Mouse (Mus musculus) heart, embryonic 11.5 days (tissue): ENCODE results near the gene Tmem217. TPM values are rescaled to one million over a fixed set of nuclear protein-coding genes. Genes with fewer than 3 reads are reported as not detected.

ENCODE experiments used
- ATAC-seq: fragments of 200-750 bp; cut with Nextera tagmentation; replicated peaks from 2 replicates; pipeline ENCODE4 v1.8.0; 2017; ENCODE audit warnings: moderate library complexity; ENCODE audit not compliant: insufficient number of reproducible peaks, low FRiP score, low TSS enrichment
- H3K27ac ChIP-seq: fragments of 300-500 bp; sonication (generic); 2 replicates; pipeline ENCODE4 v1.5.1; 2014; ENCODE audit warnings: mild to moderate bottlenecking, low read depth, low read length
- H3K27me3 ChIP-seq: fragments of 300-500 bp; sonication (generic); 2 replicates; pipeline ENCODE4 v1.6.1; 2014; ENCODE audit warnings: mild to moderate bottlenecking, low read length, mixed read lengths; ENCODE audit not compliant: control insufficient read depth, insufficient read depth
- H3K36me3 ChIP-seq: fragments of 300-500 bp; sonication (generic); 2 replicates; pipeline ENCODE4 v1.6.1; 2014; ENCODE audit warnings: mild to moderate bottlenecking, low read length, moderate library complexity, mixed read lengths; ENCODE audit not compliant: control insufficient read depth, insufficient read depth
- H3K4me1 ChIP-seq: fragments of 300-500 bp; sonication (generic); 2 replicates; pipeline ENCODE4 v1.6.1; 2014; ENCODE audit warnings: low read length; ENCODE audit not compliant: control insufficient read depth, insufficient read depth
- H3K4me2 ChIP-seq: fragments of 300-500 bp; sonication (generic); 2 replicates; pipeline ENCODE4 v1.6.1; 2014; ENCODE audit warnings: mild to moderate bottlenecking, moderate library complexity
- H3K4me3 ChIP-seq: fragments of 300-500 bp; sonication (generic); 2 replicates; pipeline ENCODE4 v1.5.1; 2014; ENCODE audit warnings: low read depth, low read length
- H3K9ac ChIP-seq: fragments of 300-500 bp; sonication (generic); 2 replicates; pipeline ENCODE4 v1.6.1; 2014; ENCODE audit warnings: mild to moderate bottlenecking, low read depth, low read length, moderate library complexity
- H3K9me3 ChIP-seq: fragments of 300-500 bp; sonication (generic); replicated peaks from 2 replicates; pipeline ENCODE4 v1.6.1; 2016; ENCODE audit warnings: low read length; ENCODE audit not compliant: control insufficient read depth
- WGBS: fragments of 180-500 bp; shearing (Covaris S2); extraction: QIAGEN DNeasy Blood & Tissue Kit; methylation state at CpG from one replicate; pipeline ENCODE4 v1.1.7; 2014; ENCODE audit not compliant: insufficient replicate concordance; 5-methylcytosine and 5-hydroxymethylcytosine counted together
- microRNA-seq: library from miRNA; unstranded; fragments of <30 nt; microRNA quantifications from one replicate; pipeline ENCODE4, GENCODE M21; 2016; ENCODE audit warnings: borderline number of aligned reads
- polyA plus RNA-seq: library from polyadenylated mRNA; unstranded; fragments of >200 nt; fragmentation: Nextera tagmentation; extraction: Ambion mirVana; gene quantifications from 2 replicates; pipeline ENCODE4 v1.2.1, GENCODE M21; 2014

Gene Tmem217
- polyA plus RNA-seq, 1 experiment from 2014 or later = 0.13 TPM

- no peak overlapping the region for H3K27ac ChIP-seq
- no peaks in the 10 kb centered on the region for H3K27me3 ChIP-seq
- no peak for ATAC-seq
- WGBS = 75% methylated on average over 2 of the region's 2 CpGs
- H3K4me1 ChIP-seq = peaks cover 10% of the 10 kb centered on the region
- H3K4me2 ChIP-seq = no peak overlapping the region
- H3K9ac ChIP-seq = no peak overlapping the region
- no peaks in the 10 kb centered on the region; the same call in 1 of the 2 replicates for H3K9me3 ChIP-seq
- no peak overlapping the region for H3K4me3 ChIP-seq
- no peaks in the 10 kb centered on the region for H3K36me3 ChIP-seq
These were observed 67.8 kb downstream of the Tmem217 start for GRCm38 (mm10) chr17:29484431-29484830.

- no peak overlapping the region for H3K27ac ChIP-seq
- H3K9ac ChIP-seq = no peak overlapping the region
- H3K4me3 ChIP-seq = no peak overlapping the region
- no peaks in the 10 kb centered on the region for H3K36me3 ChIP-seq
- H3K4me2 ChIP-seq = no peak overlapping the region
- no peaks in the 10 kb centered on the region for H3K27me3 ChIP-seq
- WGBS = 93% methylated on average over 2 of the region's 2 CpGs
- ATAC-seq = no peak
- H3K9me3 ChIP-seq = no peaks in the 10 kb centered on the region; the same call in 1 of the 2 replicates
- no peaks in the 10 kb centered on the region for H3K4me1 ChIP-seq
These were observed 68.9 kb downstream of the Tmem217 start for GRCm38 (mm10) chr17:29483282-29483681.

- Histone ChIP-seq H3K36me3 (no peaks in the 10 kb centered on the region), H3K4me2 (no peak overlapping the region), H3K27me3 (no peaks in the 10 kb centered on the region), H3K4me1 (no peaks in the 10 kb centered on the region), H3K9me3 (no peaks in the 10 kb centered on the region; the same call in 1 of the 2 replicates), H3K4me3 (no peak overlapping the region), H3K9ac (no peak overlapping the region), H3K27ac (no peak overlapping the region)
- no peak for ATAC-seq
- 90% methylated on average over 7 of the region's 7 CpGs for WGBS
These were observed 69.6 kb downstream of the Tmem217 start for GRCm38 (mm10) chr17:29482632-29483031.

- no peak overlapping the region for H3K9ac ChIP-seq
- no peak overlapping the region for H3K4me3 ChIP-seq
- no peaks in the 10 kb centered on the region for H3K36me3 ChIP-seq
- H3K4me1 ChIP-seq = no peaks in the 10 kb centered on the region
- H3K27me3 ChIP-seq = no peaks in the 10 kb centered on the region
- ATAC-seq = no peak
- no peak overlapping the region for H3K4me2 ChIP-seq
- no peak overlapping the region for H3K27ac ChIP-seq
- 70% methylated on average over 2 of the region's 2 CpGs for WGBS
- H3K9me3 ChIP-seq = no peaks in the 10 kb centered on the region
These were observed 71.9 kb downstream of the Tmem217 start for GRCm38 (mm10) chr17:29480256-29480655.

- no peak overlapping the region for H3K9ac ChIP-seq
- WGBS = 85% methylated on average over 4 of the region's 4 CpGs
- H3K4me2 ChIP-seq = no peak overlapping the region
- ATAC-seq = no peak
- no peak overlapping the region for H3K4me3 ChIP-seq
- no peaks in the 10 kb centered on the region for H3K36me3 ChIP-seq
- H3K27me3 ChIP-seq = no peaks in the 10 kb centered on the region
- no peak overlapping the region for H3K27ac ChIP-seq
- H3K4me1 ChIP-seq = no peaks in the 10 kb centered on the region
- H3K9me3 ChIP-seq = no peaks in the 10 kb centered on the region
These were observed 73.9 kb downstream of the Tmem217 start for GRCm38 (mm10) chr17:29478271-29478670.

- Histone ChIP-seq H3K36me3 (no peaks in the 10 kb centered on the region), H3K27me3 (no peaks in the 10 kb centered on the region), H3K9me3 (no peaks in the 10 kb centered on the region), H3K4me2 (no peak overlapping the region), H3K27ac (no peak overlapping the region), H3K4me1 (no peaks in the 10 kb centered on the region), H3K9ac (no peak overlapping the region), H3K4me3 (no peak overlapping the region)
- WGBS = 85% methylated on average over 10 of the region's 10 CpGs
- no peak for ATAC-seq
These were observed 74.8 kb downstream of the Tmem217 start for GRCm38 (mm10) chr17:29477357-29477756.

GRCm38 (mm10) chr17:29476461-29476860, 75.7 kb downstream of the Tmem217 start:
- H3K4me1 ChIP-seq = no peaks in the 10 kb centered on the region
- WGBS = 69% methylated on average over 4 of the region's 4 CpGs
- no peak for ATAC-seq

More at GRCm38 (mm10) chr17:29476461-29476860, 75.7 kb downstream of the Tmem217 start:
- Histone ChIP-seq H3K36me3 (no peaks in the 10 kb centered on the region), H3K9ac (no peak overlapping the region), H3K4me2 (no peak overlapping the region), H3K27me3 (no peaks in the 10 kb centered on the region), H3K9me3 (no peaks in the 10 kb centered on the region), H3K4me3 (no peak overlapping the region), H3K27ac (no peak overlapping the region)

Small RNA genes lying within 50 kb of the gene (microRNA-seq; reads per million reads assigned to microRNA genes)
- not detected for gene Mir7667

Other genes with a start within 250 kb of the Tmem217 start
- 0.55 and 1.7 TPM in 2 replicates for gene Pi16, start 234.7 kb downstream of the Tmem217 start, polyA plus RNA-seq
- 266 and 306 TPM in 2 replicates for gene Mtch1, start 204.5 kb downstream of the Tmem217 start, polyA plus RNA-seq
- gene Fgd2, start 191.5 kb downstream of the Tmem217 start, polyA plus RNA-seq = 1.2 and 2.3 TPM in 2 replicates
- 23.5 and 27.3 TPM in 2 replicates for gene Pim1, start 61.6 kb downstream of the Tmem217 start, polyA plus RNA-seq
- gene Gm17657, start 2.7 kb downstream of the Tmem217 start, polyA plus RNA-seq = not detected in 2 replicates
- gene Tbc1d22b, start 2.6 kb downstream of the Tmem217 start, polyA plus RNA-seq = 10.0 and 12.0 TPM in 2 replicates
- 61.9 and 66.9 TPM in 2 replicates for gene Rnf8, start 62.4 kb upstream of the Tmem217 start, polyA plus RNA-seq
- 2.3 and 2.9 TPM in 2 replicates for gene Gm28043, start 62.5 kb upstream of the Tmem217 start, polyA plus RNA-seq
- gene Cmtr1, start 108.2 kb upstream of the Tmem217 start, polyA plus RNA-seq = 99.9 and 101 TPM in 2 replicates
- 18.0 and 19.3 TPM in 2 replicates for gene Ccdc167, start 164.7 kb upstream of the Tmem217 start, polyA plus RNA-seq